Mouse (Mus musculus) heart, postnatal 10 days (tissue): ENCODE measurements around the gene Fgfr2. TPM values are rescaled to one million over a fixed set of nuclear protein-coding genes. Genes with fewer than 3 reads are reported as not detected.

Experiments used
- DNase-seq, 2 experiments: peaks; one replicate each; pipeline ENCODE4 v3.0.0; 2021
- intact Hi-C: fragments of 180-260 bp; cut with DNase I; formaldehyde crosslinking; loops from one replicate; pipeline ENCODE4 v1.15.1; 2025
- total RNA-seq, 2 experiments: library from RNA; stranded (reverse); gene quantifications; 2 replicates each; pipeline ENCODE4 v1.2.3; 2021

Fgfr2 gene
- total RNA-seq, 2 experiments from 2014 or later, result 6.2 to 6.3 TPM

DNA sequence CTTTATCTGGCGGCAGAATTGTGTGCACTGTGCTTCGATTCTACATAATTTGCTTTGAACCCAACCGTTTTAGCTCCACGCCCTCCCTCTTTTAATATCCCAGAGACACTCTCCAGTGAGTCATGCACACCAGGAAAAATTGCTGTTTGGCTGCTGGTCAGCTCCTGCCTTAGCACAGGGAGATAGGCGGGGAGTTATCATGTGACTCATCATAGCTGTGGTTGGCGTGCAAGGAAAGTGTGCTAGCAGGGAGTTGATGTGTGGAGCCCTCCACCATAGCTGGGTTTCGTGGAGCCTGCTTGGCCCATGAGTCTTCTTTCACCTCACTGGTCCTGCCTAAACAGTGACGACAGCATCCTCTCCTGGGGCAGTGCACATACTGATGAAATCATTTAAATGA, 2315.4 kb downstream of the Fgfr2 start:
- intact Hi-C loops, result no loop called here
- peak; percentile 56 to 60 for DNase-seq

- intact Hi-C loops, result no loop called here
- peak in 1 of 2 experiments; percentile 54 for DNase-seq
Measured at GRCm38 (mm10) chr7:130804991-130805390, 2318.2 kb downstream of the Fgfr2 start.

DNA sequence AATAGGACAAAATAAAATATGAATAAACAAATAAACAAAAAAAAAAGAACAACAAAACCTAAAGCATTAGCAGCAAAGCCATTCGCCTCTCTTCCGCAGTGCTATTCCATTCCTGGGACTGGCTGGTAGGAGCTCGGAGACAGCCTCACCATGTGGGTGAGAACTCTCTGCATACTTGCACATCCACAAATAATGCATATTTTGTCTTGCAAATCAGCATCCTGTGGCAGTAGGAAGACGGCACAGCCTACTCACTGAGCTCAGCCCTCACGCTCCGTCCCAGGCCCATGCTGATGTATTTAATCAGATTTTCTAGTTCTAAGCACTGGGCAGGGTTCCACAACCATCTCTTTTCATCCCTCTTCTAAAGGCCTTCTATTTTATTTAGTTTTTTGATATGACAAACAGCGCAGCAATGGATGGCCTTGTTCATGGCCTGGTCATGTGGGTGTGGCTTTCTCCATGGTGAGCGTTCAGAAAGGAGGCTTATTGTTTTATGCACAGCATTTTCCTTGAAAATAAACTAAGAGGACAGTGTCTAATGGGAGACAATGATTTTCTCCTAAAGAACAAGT, 2319.8 kb downstream of the Fgfr2 start:
- no peak for DNase-seq
- intact Hi-C loops, result no loop called here

DNA sequence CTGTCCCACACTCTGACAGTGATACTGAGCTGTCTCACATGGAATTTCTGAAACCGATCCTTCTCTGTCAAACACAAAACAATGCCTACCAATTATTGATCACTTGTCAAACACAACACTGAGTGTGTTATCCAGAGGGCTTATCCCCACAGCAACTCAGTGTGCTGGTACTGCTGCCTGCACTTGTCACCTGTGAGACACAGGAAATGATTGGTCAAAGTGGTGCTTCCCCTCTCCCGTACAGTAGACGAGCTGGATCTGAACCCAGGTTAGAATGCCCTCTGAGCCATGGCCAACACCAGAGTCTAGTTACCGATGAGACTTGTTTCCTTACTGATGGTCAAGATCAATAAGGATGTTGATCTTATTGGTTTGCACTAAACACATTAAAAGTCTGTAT, 2321.3 kb downstream of the Fgfr2 start:
- intact Hi-C loops, result no loop called here
- no peak for DNase-seq

- intact Hi-C loops, result no loop called here
Measured at GRCm38 (mm10) chr7:130800681-130801080, 2322.5 kb downstream of the Fgfr2 start.

GRCm38 (mm10) chr7:130799418-130799817, 2323.7 kb downstream of the Fgfr2 start:
- intact Hi-C loops, result no loop called here
- no peak for DNase-seq

More at GRCm38 (mm10) chr7:130800681-130801080, 2322.5 kb downstream of the Fgfr2 start:
- no peak for DNase-seq

DNA sequence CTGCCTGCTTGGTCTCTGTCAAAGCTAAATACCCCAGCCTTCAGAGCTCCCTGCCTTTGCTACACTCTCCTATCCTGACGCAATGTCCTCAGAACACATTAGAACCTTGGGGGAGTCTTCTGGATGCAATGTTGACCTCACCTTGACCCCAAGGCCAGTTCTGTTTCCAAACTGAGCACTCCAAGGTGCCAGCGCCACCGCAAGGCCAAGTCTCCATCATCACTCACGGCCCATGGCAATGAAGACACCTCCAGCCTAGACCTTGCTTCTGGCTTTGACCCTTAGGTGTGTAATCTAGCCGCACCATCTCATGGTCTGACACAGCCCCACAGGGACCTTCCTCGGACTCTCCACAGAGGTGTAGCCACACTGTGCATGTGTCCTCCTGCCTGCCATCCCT, 2325.6 kb downstream of the Fgfr2 start:
- intact Hi-C loops, result no loop called here
- DNase-seq, result no peak

DNA sequence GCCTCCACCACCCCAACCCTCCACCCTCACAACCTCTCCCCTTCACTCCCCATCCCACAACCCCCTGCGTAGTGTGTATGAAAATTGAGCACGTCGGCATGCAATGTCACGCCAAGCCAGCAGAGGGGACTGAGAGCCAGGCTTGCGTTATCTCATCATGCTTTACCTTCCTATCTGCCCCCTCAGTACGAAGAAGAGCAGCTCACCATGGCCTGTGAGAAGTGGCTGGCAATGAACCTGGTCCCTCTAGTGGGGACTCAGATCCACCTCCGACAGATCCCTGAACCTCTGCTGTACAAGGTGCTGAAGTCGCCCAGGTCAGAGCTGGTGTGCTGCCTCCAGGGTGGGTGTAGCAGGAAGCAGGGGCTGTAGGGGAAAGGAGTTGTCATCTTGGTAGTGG, 2326.4 kb downstream of the Fgfr2 start:
- intact Hi-C loops, result no loop called here

GRCm38 (mm10) chr7:130793671-130794070, 2329.5 kb downstream of the Fgfr2 start:
- intact Hi-C loops, result no loop called here
- DNase-seq, result no peak

More for the DNA sequence above, 2326.4 kb downstream of the Fgfr2 start:
- no peak for DNase-seq

DNA sequence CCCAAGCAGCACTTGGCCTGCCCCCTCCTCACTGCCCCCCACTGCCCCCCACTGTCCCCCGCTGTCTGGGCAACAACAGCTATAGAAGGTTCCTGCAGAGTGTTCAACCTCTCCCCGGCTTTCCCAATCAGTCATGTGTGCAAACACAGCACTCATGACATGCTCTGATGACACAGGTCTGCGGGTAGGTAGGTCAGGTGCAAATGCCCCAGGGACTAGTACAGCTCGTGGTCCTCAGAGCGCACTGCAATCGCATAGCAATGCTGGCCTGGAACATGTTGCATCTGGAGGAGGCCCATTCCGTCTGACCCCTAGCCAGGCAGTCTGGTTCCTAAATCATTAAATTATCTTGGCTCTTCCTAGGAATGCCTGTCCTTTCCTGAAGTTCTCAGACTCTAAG, 2333.7 kb downstream of the Fgfr2 start:
- intact Hi-C loops, result no loop called here

DNA sequence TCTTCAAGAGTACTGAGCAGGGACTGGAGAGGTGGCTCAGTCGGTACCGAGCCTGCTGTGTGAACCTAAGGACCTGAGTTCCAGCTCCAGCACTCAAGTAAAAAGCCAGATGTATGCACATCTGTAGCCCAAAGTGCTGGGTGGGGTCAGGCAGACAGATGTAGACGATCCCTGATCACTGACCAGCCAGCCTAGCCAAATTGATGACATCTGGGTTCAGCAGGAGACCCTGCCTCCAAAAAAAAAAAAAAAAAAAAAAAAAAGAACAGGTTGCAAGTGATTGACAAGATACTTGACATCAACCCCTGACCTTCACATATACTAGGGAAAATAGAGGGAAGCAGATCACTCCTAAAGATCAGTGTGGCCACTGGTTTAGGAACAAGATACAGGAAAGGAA, 2334.2 kb downstream of the Fgfr2 start:
- intact Hi-C loops, result no loop called here

More for the DNA sequence above, 2333.7 kb downstream of the Fgfr2 start:
- no peak for DNase-seq

GRCm38 (mm10) chr7:130787537-130787936, 2335.6 kb downstream of the Fgfr2 start:
- DNase-seq, result no peak
- intact Hi-C loops, result no loop called here

More for the DNA sequence above, 2334.2 kb downstream of the Fgfr2 start:
- no peak for DNase-seq

DNA sequence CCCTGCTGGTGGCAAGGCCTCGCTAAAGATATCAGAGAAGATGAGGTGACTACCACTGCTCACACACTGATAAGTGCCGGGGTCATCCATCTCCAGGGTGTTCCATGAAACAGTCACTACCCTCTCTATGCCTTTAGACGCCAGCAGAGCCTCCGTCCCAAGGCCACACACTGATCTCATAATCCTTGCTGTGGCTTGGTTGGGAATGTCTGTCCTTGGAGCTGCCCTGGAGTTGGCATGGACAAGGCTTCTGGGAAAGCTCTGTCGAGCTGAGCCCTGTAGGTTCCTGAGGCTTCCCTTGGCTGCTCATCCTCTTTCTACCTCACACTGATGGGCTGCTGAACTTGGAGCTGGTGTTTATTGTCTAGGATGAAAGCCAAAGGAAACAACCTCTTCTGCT, 2336.4 kb downstream of the Fgfr2 start:
- intact Hi-C loops, result no loop called here
- no peak for DNase-seq

DNA sequence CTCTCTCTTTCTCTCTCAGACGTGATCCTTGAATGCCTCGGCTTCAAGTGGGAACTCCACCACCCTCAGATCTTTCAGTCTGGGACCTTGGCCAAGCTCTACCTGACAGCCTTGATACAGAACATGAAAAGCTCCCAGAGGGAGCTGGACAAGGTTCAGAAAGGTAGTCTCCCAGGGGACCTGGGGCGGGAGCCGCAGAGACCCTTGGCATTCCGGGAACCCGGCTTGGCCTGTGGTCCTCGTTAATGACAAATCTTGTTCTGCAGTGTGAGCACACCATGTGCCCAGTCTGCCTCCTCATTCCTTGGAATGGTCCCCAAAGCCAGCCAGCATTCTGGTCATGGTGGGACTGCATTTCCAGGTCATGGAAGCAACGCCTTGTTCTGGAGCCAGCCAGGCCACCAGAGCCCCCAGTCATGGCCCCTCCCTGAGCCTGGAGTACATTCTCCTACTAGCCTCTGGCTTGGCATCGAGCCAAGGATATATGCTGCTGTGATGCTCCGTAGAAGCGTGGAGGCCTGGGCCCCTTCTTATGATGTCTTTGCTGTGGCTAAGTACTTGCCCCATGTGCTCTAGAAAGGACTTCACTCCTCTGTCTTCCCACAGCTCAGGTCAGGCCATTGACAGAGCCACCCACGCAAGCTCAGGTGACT, 2337.1 kb downstream of the Fgfr2 start:
- intact Hi-C loops, result no loop called here
- no peak for DNase-seq

DNA sequence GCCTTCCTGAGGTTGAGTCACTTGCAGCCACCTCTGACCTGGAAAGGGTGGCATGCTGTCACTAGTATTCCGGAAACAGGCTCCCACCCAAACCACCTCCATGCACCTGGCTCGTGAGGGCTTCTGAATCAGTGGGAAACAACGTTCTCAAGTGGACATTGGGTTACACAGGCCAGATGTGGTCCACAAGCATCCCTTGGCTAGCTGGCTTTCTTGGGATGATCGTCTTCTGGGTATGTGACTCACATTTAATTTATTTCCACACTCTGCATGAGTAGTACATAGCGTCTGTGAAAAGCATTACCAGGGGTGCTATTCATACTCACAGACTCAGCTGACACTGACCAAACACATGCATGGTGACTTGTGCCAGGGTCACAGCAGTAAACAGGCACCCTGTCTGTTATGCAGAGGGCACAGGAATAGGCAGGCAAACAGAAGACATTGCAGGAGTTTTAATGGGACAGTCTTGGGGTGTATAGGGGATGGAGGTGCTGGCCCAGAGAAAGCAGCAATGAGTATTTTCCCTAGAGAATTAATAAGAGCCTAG, 2340.6 kb downstream of the Fgfr2 start:
- intact Hi-C loops, result no loop called here
- no peak for DNase-seq

- intact Hi-C loops, result no loop called here
- DNase-seq, result peak; percentile 57 to 61
Measured at GRCm38 (mm10) chr7:130780866-130781419, 2342.2 kb downstream of the Fgfr2 start.

DNA sequence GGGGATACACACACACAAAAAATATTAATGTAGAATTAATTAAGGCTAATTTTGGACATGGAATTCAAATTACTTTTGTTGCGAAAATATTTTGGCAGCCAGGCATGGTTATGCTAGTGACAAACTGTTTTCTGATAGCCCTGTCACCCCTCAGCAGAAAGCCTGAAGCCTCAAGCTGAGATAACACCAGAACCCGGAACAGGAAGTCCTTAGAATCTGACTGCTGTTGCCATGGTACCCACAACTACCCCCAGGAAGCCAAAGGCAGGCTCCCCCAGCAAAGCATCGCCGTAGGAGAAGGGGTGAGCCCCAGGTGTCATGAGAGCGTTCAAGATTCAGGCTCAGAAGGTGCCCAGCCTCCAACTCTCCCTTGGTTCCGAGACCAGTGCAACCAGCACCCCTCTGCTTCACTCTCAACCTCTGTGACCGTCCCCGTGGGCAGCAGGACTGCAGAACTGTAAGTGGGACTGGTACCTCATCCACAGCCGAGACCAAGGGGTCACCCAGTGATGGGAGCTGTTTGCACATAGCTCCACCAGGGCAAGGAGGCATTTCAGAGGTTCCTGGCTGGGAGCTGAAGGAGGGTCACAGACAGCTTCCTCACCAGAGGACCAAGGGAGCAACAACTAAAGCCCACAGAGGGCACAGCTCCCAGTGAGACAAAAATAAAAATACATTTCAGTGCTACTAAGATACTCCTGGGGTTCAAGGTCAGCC, 2349.1 kb downstream of the Fgfr2 start, which contains the start of gene Btbd16:
TSS of gene Btbd16 (plus strand) at position 156 of the 717 bp plus-strand sequence.
- intact Hi-C loops, result loop anchor here (1.0 to 5.0 kb wide), 2 partner anchors 141 to 293 kb away; no protein-coding TSS in a partner anchor
- no peak for DNase-seq

DNA sequence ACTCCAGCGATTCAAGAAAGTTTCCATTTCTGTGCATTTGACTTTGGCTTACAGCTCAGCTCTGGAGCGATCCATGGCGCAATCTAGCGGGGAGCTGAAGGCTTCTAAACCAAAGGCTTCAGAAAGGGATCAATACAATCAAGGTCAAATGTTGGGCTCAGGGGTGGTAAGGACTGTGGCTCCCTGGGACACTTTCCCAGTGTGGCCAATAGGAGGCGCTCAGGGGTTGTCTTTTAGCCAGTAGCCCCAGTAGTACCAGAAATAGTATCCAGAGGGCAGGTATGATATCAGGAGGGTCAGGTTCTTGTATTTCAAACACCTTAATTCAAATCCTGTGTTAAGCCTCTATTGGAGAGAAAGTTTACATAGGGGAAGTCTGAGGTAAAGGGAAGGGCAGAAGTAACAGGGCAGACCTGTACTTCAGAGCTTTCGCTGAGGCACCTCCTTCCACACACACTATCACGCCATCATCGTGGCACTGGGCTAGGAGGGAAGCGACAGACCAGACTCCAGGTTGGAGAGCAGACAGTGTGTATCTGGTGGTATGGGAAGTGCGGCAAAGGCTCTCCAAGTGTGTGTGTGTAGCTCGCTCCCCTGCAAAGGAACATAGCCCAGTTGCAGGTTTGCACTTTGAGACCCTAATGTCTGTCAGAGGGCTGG, 2349.8 kb downstream of the Fgfr2 start:
- peak; percentile 66 to 72 for DNase-seq
- intact Hi-C loops, result loop anchor here (1.0 to 5.0 kb wide), 2 partner anchors 142 to 294 kb away; no protein-coding TSS in a partner anchor

DNA sequence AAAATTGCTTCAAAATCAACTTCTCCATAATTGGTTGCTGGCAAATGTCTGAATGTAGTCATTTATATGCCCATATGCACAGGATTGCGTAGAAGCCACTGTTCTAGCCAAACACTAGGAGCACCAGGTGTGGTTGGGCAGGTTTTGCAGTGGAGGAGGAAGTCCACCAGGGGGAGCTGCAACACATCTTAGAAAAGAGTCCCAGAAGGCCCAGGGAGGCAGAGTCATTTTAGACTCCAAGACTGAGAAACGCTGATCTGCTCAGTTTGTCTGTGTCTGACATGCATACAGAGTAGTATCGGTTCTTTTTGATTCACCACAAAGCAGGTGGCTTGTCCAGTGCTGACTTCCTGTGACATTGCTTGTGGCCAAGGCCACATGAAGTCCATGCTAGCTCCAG, 2352.4 kb downstream of the Fgfr2 start:
- intact Hi-C loops, result loop anchor here (1.0 to 5.0 kb wide), 3 partner anchors 56 to 297 kb away; no protein-coding TSS in a partner anchor
- peak; percentile 80 to 91 for DNase-seq

DNA sequence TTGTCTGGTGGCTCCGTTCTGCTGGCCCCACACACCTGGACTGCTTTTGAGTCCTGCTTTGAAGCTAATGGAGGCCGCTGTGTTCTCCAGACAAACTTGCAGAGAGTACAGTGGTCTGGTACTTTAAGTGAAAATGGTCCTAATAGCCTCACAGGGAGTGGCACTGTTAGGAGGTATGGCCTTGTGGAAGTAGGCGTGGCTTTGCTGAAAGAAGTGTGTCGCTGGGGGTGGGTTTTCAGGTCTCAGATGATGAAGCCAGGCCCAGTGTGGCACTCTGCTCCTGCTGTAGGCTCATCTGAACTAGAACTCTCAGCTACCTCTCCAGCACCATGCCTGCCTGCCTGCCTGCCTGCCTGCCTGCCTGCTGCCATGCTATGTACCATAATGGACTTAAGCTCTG, 2355.0 kb downstream of the Fgfr2 start:
- intact Hi-C loops, result no loop called here
- DNase-seq, result no peak
